Mouse (Mus musculus) left cerebral cortex, adult 9 months (tissue): ENCODE results near the gene Paics.
A peak's percentile ranks its signal among the peaks of the same experiment; 100 is the strongest.
"Not testable (repeated sequence)": the region's sequence is repeated elsewhere in the genome, so short reads cannot be mapped to it uniquely, and the experiment has no call there.

Source experiments
- DNase-seq, 2 experiments: peaks; one replicate each; pipeline ENCODE4 v3.0.0; 2022; ENCODE audit warnings: low spot score in 2 of 2

Gene Paics

GRCm38 (mm10) chr5:76952112-76953040 is 1.3 kb downstream of the Paics start:
- DNase-seq = no peak

DNA sequence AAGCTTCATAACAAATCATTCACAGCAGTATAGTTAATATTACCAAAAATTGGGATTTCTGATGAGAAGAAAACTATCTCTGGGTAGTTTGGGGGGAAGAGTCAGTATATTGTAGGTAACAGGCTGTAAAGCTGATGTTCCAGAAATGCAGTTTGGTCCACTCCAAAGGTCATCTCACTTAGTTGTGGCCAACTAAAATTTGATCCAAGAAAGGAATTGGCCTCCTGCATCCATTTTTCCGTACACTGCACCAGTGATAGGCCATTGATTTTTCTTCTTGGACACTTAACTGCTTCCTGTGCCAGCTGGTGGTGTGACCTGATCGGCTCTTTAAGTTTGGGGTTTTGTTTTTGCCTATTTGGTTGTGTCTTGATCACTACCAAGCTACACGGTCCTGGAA is 2.7 kb downstream of the Paics start:
- no peak for DNase-seq

GRCm38 (mm10) chr5:76954271-76954900 is 3.3 kb downstream of the Paics start:
- DNase-seq = no peak

DNA sequence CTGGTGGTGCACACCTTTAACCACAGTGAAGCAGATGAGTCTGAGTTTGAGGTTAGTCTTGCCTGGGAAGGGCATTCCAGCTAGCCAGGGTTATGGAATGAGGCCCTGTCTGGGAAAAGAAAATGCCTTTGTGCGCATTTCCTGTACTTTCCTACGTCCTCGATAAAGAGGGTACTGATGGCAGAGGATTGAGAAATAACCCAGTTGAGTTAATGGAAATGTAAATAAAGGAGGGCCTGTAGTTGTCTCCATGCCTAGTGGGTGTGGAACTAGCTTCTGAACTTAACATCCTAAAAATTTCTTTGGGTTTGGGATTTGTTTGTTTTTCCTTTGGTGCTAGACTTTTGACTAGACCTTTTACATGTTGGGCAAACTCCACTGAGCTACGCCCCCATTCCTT is 4.4 kb downstream of the Paics start:
- no peak for DNase-seq

DNA sequence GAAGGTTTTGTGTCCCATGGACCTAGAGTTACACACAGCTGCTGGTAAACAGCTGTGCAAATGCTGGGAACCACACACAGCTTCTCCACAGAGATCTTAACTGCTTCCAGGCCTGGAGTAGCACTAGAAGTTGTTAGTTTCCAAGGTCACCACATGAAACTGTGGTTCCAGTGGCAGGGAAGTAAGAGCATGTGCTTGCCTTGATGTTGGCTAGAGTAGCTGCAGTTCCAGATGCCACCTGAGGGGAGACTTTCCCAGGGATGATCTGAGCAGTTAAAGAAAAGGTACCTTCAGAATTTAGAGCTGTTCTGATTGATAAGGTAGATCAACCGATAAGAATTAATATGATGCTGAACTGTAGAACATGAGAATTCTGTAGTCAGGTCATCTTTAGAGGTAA is 6.8 kb downstream of the Paics start:
- no peak for DNase-seq

- no peak for DNase-seq
Measured at GRCm38 (mm10) chr5:76959587-76959986, 8.5 kb downstream of the Paics start.

- DNase-seq = no peak
Measured at GRCm38 (mm10) chr5:76962545-76962944, 11.4 kb downstream of the Paics start.

DNA sequence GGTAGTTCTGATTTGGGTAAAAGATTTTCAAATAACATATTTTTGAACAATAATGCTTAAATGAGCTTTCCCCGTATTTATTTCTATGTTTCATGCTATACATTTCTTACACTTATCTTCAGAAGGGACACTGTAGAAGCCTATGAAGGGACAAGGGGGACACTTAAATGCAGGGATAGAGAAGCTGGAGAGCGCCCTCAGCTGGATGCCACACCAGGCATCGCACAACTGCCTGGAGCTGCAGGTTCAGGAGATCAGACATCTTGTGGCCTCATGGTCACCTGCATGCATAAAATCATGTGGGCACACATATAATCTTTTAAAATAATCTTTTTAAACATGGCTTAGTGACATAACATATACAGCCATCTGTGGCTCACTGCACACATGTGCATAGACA is 13.5 kb downstream of the Paics start:
- no peak for DNase-seq

DNA sequence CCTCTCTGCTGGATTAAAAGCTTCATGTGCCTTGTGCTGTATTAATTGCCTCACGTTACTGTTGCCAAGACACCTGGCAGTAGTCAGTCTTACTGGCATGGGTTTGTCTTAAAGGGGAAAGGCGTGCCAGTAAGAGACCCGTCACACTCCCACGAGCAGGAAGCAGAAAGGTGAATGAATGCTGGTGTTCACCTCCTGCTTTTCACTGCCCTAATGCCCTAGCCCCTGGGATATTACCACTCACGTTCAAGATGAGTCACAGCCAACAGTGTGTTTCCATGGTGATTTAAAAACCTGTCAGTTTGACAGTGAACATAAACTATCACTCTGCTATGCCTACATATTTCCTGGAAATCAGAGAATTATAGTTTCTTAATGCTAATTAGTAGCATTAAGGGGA is 18.1 kb downstream of the Paics start:
- no peak for DNase-seq

DNA sequence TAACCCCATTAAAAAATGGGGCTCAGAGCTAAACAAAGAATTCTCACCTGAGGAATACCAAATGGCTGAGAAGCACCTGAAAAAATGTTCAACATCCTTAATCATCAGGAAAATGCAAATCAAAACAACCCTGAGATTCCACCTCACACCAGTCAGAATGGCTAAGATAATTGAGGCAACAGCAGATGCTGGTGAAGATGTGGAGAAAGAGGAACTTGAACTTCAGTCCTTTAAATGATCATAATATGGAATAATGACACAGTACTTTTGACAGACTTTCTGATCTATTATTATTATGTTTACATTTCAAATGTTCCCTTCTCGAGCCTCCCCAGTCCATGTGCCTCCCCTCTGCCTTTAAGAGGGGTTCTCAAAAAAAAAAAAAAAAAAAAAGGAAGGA is 20.0 kb downstream of the Paics start:
- DNase-seq = not testable (repeated sequence)

DNA sequence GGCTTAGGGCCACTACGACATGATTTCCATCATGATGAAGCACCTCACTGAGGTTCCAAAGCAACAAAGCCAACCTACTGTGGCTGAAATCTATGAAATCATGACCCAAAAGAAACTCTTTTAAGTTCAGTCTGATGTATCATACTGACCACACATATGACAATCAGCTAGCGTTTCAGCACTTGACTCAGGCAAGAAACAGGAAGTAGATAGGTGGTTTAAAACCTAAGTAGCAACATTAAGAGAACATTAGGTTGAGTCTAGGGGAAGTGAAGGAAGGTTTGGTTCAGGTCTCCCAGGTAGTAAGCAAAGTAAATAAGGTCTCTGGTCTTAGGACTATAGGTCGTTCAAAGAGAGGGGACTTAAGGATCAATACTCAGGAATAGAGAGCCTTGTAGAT is 22.4 kb downstream of the Paics start:
- no peak for DNase-seq

DNA sequence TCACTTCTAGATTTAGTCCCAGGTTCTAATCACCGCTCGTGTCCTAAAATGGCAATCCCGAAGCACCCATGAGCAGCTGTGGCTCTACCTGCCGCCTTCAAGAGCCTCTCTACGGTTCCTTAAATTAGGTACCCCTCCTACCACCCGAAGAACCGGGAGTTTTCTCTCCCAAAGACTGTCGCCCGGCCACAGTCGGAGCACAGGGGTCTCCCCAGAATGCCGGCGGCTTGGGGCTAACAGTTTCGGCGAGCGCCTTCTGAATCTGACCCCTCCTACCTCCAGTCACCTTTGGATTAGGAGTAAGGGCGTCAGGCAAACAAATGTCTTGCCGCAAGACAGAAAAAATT is 23.1 kb downstream of the Paics start:
- no peak for DNase-seq

- DNase-seq = peak; percentile 38 to 73
Measured at GRCm38 (mm10) chr5:76974554-76975285, 23.6 kb downstream of the Paics start, which contains the start of gene Srp72. Srp72 (plus strand) TSS chr5:76974683.

DNA sequence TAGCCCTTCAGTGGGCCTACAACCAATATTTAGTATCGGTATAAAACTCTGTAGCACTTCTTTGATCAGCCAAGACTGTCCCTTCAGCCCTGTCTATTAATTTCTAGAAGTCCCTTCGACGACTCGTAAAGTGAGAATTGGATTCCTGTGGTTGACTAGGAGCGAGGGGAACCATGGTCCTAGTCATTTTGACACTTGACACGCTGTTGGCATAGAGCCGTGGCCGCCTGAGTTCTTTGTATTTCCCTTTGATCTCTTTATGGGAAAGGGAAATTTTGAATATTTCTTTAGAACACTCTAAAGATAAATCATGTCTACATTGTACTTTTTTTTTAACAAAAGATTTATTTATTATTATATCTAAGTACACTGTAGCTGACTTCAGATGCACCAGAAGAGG is 24.6 kb downstream of the Paics start:
- DNase-seq = no peak

GRCm38 (mm10) chr5:76984015-76984414 is 32.9 kb downstream of the Paics start:
- DNase-seq = no peak

DNA sequence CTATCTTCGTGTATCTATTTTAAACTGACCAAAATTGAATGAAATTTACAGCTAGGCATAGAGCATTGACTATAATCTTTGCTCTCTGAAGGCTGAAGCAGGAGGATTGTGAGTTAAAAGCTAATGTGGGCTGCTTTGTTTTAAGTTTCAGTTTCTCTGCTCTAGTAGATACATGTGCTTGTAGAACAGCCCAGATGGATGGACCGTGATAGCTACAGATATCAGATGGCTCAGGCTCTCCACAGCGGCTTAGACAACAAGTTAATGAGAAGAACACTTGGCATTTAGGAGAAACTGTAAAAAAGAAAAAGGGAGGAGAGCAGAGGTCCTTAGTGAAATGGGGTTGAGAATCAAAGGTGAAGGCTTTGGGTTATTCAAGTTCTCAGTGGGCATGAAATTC is 39.7 kb downstream of the Paics start:
- DNase-seq = no peak

GRCm38 (mm10) chr5:76993174-76993814 is 42.2 kb downstream of the Paics start:
- no peak for DNase-seq

GRCm38 (mm10) chr5:76998416-76998815 is 47.3 kb downstream of the Paics start:
- peak in 1 of 2 experiments; percentile 58 for DNase-seq

DNA sequence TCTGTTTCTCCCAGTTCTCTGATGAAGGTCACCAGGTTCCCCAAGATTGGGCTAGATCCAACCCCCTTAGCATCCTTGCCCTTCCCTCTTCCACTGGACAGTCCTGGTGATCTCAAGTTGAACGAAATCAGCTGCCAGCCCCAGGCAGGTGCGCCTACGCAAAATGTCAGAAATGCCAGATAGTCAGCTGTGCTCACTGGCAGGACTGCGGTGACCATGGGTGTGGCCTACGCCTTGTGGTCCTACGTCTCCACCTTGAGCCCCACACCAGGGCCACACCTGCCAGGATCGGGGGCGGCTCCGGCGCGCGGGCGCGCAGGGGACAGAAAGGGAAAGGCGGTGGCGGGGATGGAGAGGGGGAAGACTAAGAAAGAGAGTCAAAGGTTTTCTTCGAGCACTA is 50.1 kb downstream of the Paics start:
- DNase-seq = no peak

GRCm38 (mm10) chr5:77004051-77004821 is 53.1 kb downstream of the Paics start, which contains the start of gene Arl9:
Arl9 (plus strand) TSS chr5:77004055.
- no peak for DNase-seq

DNA sequence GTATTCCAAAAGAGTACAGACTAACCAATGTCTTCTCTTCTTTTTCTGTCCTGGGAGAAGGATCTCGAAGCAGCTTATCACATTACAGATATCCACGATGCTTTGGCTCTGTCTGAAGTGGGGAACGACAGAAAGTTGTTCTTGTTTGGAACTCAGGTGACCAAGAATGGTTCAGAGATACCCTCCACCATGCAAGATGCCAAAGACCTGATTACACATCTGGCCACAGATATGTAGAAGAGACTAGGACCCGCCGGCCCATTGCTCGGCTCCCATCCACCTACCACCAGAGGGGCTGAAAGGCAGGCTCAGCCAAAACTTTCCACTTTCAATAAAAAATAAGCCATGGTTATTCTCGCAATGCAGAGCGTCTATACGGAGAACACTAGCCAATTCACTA is 59.2 kb downstream of the Paics start:
- DNase-seq = no peak
